Mouse (Mus musculus): ENCODE measurements around the gene Crb3. TPM values are rescaled to one million over a fixed set of nuclear protein-coding genes. Genes with fewer than 3 reads are reported as not detected.

Gene Crb3
- polyA plus RNA-seq, 1 experiment from 2014 or later = 46.4 TPM

DNA sequence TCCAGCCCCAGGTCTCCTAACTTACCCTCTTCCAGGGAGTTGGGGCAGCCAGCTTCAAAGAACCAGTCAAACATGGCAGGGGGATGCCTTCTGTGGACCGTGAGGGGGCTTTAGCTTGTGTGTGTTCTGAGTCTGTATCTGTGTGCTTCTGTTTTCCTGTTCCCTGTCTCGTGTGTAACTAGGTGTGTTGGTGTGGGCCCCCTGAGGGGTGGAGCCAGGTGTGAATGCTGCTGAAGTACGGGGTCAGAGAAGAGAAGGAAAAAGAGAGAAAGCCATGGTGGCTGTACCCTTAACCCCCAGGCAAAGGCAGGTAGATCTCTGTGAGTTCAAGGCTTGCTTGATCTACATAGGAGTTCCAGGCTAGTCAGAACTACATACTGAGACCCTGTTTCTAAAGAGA, 18.0 kb downstream of the Crb3 start:
- Histone ChIP-seq H3K27me3 (ENCODE audit: control insufficient read depth, insufficient read depth, low read length) (no peaks in the 10 kb centered on the region), H3K4me1 (ENCODE audit: control insufficient read depth, insufficient read depth, low read length) (no peaks in the 10 kb centered on the region), H3K4me3 (ENCODE audit: low read length) (no peak overlapping the region), H3K27ac (ENCODE audit: low read depth, low read length) (no peak overlapping the region), H3K9me3 (ENCODE audit: control insufficient read depth, low read length) (no peaks in the 10 kb centered on the region), H3K4me2 (replicated peaks; ENCODE audit: low read depth, low read length) (no peak overlapping the region), H3K9ac (ENCODE audit: low read depth, low read length) (no peak overlapping the region), H3K36me3 (ENCODE audit: control insufficient read depth, insufficient read depth, low read length) (no peaks in the 10 kb centered on the region)
- no peak for ATAC-seq (ENCODE audit: low FRiP score, low TSS enrichment)
- 51% methylated on average over 3 of the region's 3 CpGs for WGBS

DNA sequence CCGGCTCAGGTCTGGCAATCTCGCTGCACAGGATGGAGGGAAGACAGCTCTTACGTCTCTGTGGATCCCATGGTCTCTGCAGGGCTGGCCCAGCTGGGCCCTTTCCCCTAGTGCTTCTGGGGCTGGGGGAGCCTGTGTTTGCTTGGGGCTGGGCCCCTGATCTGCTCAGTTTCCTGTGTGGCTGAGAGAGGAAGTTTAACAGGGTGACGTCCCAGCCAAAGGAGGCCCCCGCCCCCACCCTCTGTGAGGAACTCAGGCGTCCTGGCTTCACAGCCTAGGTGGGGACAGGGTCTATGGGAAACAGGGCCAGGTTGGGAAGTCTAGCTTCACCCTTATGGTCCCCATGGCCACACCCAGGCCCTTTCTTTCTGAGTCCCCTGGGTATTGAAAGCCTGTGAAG, 19.4 kb downstream of the Crb3 start, which contains the start of gene Dennd1c:
Gene Dennd1c, minus strand, starts transcription at position 179 of the 400 bp plus-strand sequence.
- ATAC-seq (ENCODE audit: low FRiP score, low TSS enrichment) = no peak
- H3K9ac ChIP-seq (ENCODE audit: low read depth, low read length) = no peak within 1 kb of the TSS; the same call in 1 of the 2 replicates
- no peaks in the 10 kb centered on the region for H3K9me3 ChIP-seq (ENCODE audit: control insufficient read depth, low read length)
- H3K27ac ChIP-seq (ENCODE audit: low read depth, low read length) = no peak within 1 kb of the TSS
- no peak within 1 kb of the TSS for H3K4me3 ChIP-seq (ENCODE audit: low read length)
- H3K4me2 ChIP-seq (replicated peaks; ENCODE audit: low read depth, low read length) = no peak within 1 kb of the TSS
- no peaks in the 10 kb centered on the region for H3K27me3 ChIP-seq (ENCODE audit: control insufficient read depth, insufficient read depth, low read length)
- H3K4me1 ChIP-seq (ENCODE audit: control insufficient read depth, insufficient read depth, low read length) = no peaks in the 10 kb centered on the region
- no peaks in the 10 kb centered on the region for H3K36me3 ChIP-seq (ENCODE audit: control insufficient read depth, insufficient read depth, low read length)
- WGBS = 41% methylated on average over 6 of the region's 6 CpGs

DNA sequence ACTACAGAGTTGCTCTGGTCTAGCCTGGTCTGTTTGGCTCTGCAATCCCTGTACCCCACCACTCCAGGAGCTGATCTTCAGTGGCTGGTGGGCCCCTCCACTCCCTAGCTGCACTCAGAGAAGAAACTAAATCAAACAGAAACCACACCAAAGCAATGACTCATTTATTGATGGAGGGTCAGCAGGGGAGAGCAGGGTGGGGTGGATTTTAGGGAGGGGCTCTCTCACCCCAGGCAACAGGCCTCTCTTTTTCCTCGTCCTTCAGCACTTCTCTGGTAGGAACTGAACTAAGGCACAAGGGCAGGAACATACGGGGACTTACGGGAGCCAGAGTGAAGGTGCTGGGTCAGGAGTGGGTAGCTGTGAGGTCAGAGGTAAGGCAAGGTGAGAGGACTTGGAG, 21.0 kb downstream of the Crb3 start:
- Histone ChIP-seq H3K9me3 (ENCODE audit: control insufficient read depth, low read length) (no peaks in the 10 kb centered on the region), H3K9ac (ENCODE audit: low read depth, low read length) (no peak overlapping the region), H3K27me3 (ENCODE audit: control insufficient read depth, insufficient read depth, low read length) (no peaks in the 10 kb centered on the region), H3K4me2 (replicated peaks; ENCODE audit: low read depth, low read length) (no peak overlapping the region), H3K4me1 (ENCODE audit: control insufficient read depth, insufficient read depth, low read length) (no peaks in the 10 kb centered on the region), H3K27ac (ENCODE audit: low read depth, low read length) (no peak overlapping the region), H3K36me3 (ENCODE audit: control insufficient read depth, insufficient read depth, low read length) (no peaks in the 10 kb centered on the region), H3K4me3 (ENCODE audit: low read length) (no peak overlapping the region)
- 70% methylated on average over 3 of the region's 3 CpGs for WGBS
- ATAC-seq (ENCODE audit: low FRiP score, low TSS enrichment) = no peak

DNA sequence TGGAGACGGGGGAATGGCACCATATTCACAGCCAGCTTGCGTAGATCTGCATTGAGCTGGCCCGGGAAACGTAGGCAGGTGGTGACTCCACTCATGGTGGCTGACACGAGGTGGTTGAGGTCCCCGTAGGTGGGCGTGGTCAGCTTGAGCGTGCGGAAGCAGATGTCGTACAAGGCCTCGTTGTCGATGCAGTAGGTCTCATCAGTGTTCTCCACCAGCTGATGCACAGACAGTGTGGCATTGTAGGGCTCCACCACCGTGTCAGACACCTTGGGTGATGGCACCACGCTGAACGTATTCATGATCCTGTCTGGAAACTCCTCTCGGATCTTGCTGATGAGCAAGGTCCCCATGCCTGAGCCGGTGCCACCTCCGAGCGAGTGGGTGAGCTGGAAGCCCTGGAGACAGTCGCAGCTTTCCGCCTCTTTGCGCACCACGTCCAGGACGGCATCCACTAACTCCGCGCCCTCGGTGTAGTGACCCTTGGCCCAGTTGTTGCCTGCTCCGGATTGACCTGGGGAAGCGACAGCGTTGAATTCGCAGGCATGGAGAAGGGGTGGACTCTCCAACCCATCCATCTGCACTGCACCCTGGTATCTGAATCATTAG, 22.4 kb downstream of the Crb3 start:
- ATAC-seq (ENCODE audit: low FRiP score, low TSS enrichment) = no peak
- Histone ChIP-seq H3K36me3 (ENCODE audit: control insufficient read depth, insufficient read depth, low read length) (no peaks in the 10 kb centered on the region), H3K4me3 (ENCODE audit: low read length) (no peak overlapping the region), H3K9me3 (ENCODE audit: control insufficient read depth, low read length) (no peaks in the 10 kb centered on the region), H3K27me3 (ENCODE audit: control insufficient read depth, insufficient read depth, low read length) (no peaks in the 10 kb centered on the region), H3K4me1 (ENCODE audit: control insufficient read depth, insufficient read depth, low read length) (no peaks in the 10 kb centered on the region), H3K4me2 (replicated peaks; ENCODE audit: low read depth, low read length) (no peak overlapping the region), H3K27ac (ENCODE audit: low read depth, low read length) (no peak overlapping the region), H3K9ac (ENCODE audit: low read depth, low read length) (no peak overlapping the region)
- 93% methylated on average over 31 of the region's 31 CpGs for WGBS

DNA sequence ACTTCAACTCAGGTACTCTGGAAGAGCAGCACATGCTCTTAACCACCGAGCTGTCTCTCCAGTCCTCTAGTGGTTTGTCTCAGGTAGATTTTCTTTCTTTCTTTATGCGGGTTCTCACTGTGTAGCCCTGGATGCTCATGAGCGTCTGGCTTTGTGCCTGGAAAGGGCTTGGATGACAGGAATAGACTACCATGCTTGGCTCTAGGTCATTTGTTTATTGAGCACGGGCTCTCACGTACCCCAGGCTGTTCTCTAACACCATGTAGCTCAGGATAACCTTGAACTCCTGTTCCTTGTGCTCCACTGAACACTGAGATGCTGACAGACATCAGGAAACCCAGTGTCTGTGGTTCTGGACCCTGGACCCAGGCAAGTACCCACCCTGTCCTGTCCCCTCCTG, 23.6 kb downstream of the Crb3 start:
- Histone ChIP-seq H3K27me3 (ENCODE audit: control insufficient read depth, insufficient read depth, low read length) (no peaks in the 10 kb centered on the region), H3K9me3 (ENCODE audit: control insufficient read depth, low read length) (no peaks in the 10 kb centered on the region), H3K36me3 (ENCODE audit: control insufficient read depth, insufficient read depth, low read length) (no peaks in the 10 kb centered on the region), H3K4me1 (ENCODE audit: control insufficient read depth, insufficient read depth, low read length) (peaks cover 8% of the 10 kb centered on the region), H3K4me3 (ENCODE audit: low read length) (no peak overlapping the region), H3K27ac (ENCODE audit: low read depth, low read length) (no peak overlapping the region), H3K4me2 (replicated peaks; ENCODE audit: low read depth, low read length) (no peak overlapping the region), H3K9ac (ENCODE audit: low read depth, low read length) (no peak overlapping the region)
- 81% methylated on average over 5 of the region's 5 CpGs for WGBS
- no peak for ATAC-seq (ENCODE audit: low FRiP score, low TSS enrichment)

DNA sequence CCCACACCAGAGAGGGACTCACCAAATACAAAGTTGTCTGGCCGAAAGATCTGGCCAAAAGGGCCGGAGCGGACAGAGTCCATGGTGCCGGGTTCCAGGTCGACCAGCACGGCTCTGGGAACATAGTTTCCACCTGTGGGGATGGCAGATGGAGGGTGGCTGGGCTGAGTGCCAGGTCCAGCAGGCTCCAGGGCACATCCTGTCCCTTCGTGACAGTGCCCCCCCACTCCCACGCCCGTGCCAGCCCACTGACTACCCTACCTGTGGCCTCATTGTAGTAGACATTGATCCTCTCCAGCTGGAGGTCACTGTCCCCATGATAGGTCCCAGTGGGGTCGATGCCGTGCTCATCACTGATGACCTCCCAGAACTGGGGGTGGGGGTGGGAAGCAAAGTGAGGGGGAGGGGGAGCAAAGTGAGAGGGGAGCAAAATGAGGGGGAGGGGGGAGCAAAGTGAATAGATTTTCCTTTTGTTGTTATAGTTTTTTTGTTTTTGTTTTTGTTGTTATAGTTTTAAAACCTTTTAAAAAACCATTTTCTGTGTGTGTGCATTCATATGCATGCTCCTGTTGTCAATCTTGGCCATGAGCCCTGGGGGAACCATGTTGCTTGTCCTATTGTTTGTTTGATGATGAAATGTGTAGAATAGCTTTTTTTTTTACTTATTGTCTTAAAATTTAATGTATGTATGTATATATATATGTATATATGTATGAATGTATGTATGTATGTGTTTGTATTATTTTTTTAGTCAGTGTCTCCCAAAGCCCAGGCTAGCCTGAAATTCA, 27.3 kb downstream of the Crb3 start:
- ATAC-seq (ENCODE audit: low FRiP score, low TSS enrichment) = no peak
- Histone ChIP-seq H3K4me3 (ENCODE audit: low read length) (no peak overlapping the region), H3K4me1 (ENCODE audit: control insufficient read depth, insufficient read depth, low read length) (peaks cover 10% of the 10 kb centered on the region), H3K27me3 (ENCODE audit: control insufficient read depth, insufficient read depth, low read length) (no peaks in the 10 kb centered on the region; the same call in 1 of the 2 replicates), H3K27ac (ENCODE audit: low read depth, low read length) (no peak overlapping the region), H3K9me3 (ENCODE audit: control insufficient read depth, low read length) (no peaks in the 10 kb centered on the region), H3K36me3 (ENCODE audit: control insufficient read depth, insufficient read depth, low read length) (no peaks in the 10 kb centered on the region), H3K9ac (ENCODE audit: low read depth, low read length) (no peak overlapping the region), H3K4me2 (replicated peaks; ENCODE audit: low read depth, low read length) (no peak overlapping the region)
- WGBS = 87% methylated on average over 11 of the region's 11 CpGs

DNA sequence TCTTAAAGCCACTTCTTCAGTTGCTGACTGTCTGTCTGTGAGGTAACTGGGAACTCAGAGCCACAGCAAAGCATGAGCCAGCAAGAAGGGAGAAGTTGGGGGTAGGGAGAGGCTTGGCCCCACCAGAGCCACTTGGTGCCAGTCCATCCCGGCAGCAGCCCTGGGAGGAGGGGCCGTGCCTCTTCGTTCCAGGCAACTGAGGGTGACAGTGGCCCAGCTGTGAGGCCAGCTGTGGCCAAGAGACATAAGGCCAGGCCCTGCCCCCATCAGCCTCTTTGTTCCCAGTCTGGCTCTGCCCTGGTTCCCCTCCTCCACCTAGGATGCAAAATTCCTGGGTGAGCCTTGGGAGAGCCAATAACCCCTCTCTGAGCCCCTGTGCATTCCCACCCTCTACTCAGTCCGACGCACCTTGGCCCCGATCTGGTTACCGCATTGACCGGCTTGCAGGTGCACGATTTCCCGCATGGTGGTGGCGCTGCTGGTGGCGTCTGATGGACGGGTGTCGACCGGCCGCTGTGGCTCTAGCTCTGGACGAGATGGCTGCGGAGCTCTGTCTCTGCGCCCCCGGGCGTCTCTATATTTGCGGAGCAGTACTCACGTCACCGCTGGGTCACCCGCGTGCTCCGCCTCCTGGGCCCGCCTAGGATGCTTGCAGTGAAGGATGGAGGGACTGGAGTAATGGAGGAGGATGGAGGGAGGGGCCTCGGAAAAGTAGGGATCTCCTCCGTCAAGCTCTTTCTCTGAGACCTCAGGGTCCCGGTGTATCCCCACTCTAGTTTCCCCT, 28.3 kb downstream of the Crb3 start, which contains the start of gene Tubb4a:
Gene Tubb4a, minus strand, starts transcription at position 734 of the 784 bp plus-strand sequence.
- Histone ChIP-seq H3K36me3 (ENCODE audit: control insufficient read depth, insufficient read depth, low read length) (no peaks in the 10 kb centered on the region), H3K27me3 (ENCODE audit: control insufficient read depth, insufficient read depth, low read length) (no peaks in the 10 kb centered on the region; the same call in 1 of the 2 replicates), H3K27ac (ENCODE audit: low read depth, low read length) (no peak within 1 kb of the TSS), H3K4me2 (replicated peaks; ENCODE audit: low read depth, low read length) (peak within 1 kb of the TSS; percentile 68), H3K4me1 (ENCODE audit: control insufficient read depth, insufficient read depth, low read length) (peaks cover 10% of the 10 kb centered on the region), H3K4me3 (ENCODE audit: low read length) (peak within 1 kb of the TSS; percentile 45), H3K9ac (ENCODE audit: low read depth, low read length) (peak within 1 kb of the TSS; percentile 55; the same call in 1 of the 2 replicates), H3K9me3 (ENCODE audit: control insufficient read depth, low read length) (no peaks in the 10 kb centered on the region)
- ATAC-seq (ENCODE audit: low FRiP score, low TSS enrichment) = peak; percentile 81
- under 1% methylated on average over 31 of the region's 31 CpGs for WGBS

DNA sequence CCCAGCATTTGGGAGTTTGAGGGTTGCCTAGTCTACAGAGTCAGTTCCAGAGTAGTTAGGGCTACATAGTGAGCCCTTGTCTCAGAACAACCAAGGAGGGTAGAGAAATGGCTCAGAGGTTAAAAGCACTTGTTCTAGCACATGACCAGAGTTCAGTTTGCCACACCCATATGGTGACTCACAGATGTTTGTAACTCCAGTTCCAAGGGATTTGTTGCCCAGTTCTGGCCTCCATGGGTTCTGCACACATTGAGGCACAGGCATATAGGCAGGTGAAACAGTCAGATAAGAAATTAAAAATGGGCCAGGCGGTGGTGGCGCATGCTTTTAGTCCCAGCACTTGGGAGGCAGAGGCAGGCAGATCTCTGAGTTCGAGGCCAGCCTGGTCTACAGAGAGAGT, 35.3 kb downstream of the Crb3 start:
- no peak overlapping the region for H3K27ac ChIP-seq (ENCODE audit: low read depth, low read length)
- H3K36me3 ChIP-seq (ENCODE audit: control insufficient read depth, insufficient read depth, low read length) = no peaks in the 10 kb centered on the region
- no peak overlapping the region for H3K9ac ChIP-seq (ENCODE audit: low read depth, low read length)
- WGBS = 96% methylated on average over 3 of the region's 3 CpGs
- no peak overlapping the region for H3K4me3 ChIP-seq (ENCODE audit: low read length)
- no peaks in the 10 kb centered on the region for H3K27me3 ChIP-seq (ENCODE audit: control insufficient read depth, insufficient read depth, low read length)
- H3K9me3 ChIP-seq (ENCODE audit: control insufficient read depth, low read length) = no peaks in the 10 kb centered on the region
- no peaks in the 10 kb centered on the region for H3K4me1 ChIP-seq (ENCODE audit: control insufficient read depth, insufficient read depth, low read length)
- no peak overlapping the region for H3K4me2 ChIP-seq (replicated peaks; ENCODE audit: low read depth, low read length)
- ATAC-seq (ENCODE audit: low FRiP score, low TSS enrichment) = no peak
